Mouse (Mus musculus) E14TG2a.4 (cell line): ENCODE measurements around the gene Ccdc136.

Source experiments
- CTCF ChIP-seq: conservative IDR thresholded peaks from 2 replicates; pipeline ENCODE4 v1.5.1; 2014; ENCODE audit warnings: low read length
- NANOG ChIP-seq: IDR thresholded peaks from 2 replicates; pipeline ENCODE4 v1.6.1; 2014; ENCODE audit warnings: borderline replicate concordance, low read length, mixed read lengths

DNA sequence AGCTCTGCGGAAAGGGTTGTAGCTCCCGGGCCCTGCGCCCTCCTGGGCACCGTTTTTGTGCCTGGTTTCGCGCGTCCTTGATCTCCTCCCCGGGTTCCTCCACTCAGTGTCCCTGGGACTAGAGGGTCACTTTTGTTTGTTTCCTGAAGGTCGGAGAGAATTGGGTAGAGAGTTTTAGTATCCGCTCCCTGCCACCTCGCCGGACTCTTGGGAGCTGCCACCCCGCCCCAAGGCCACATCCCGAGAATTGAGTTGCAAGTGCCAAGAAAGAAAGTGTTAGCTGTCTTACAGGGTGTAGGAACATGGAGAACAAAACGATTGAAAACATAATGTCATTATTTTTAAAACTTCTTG, 47.8 kb upstream of the Ccdc136 start:
- TF ChIP-seq NANOG: no peak
- no peak for TF ChIP-seq CTCF
